Mouse (Mus musculus) bone marrow, adult 2 months (tissue): Measurements from ENCODE around the gene Uba2. TPM values are rescaled to one million over a fixed set of nuclear protein-coding genes. Genes with fewer than 3 reads are reported as not detected.

ENCODE experiments used
- H3K27ac ChIP-seq: fragments of 200-500 bp; 2 replicates; pipeline ENCODE4 v1.5.1; 2012; ENCODE audit warnings: low read depth, mild to moderate bottlenecking, control low read depth, inconsistent platforms, low read length; ENCODE audit not compliant: control insufficient read depth, poor library complexity, insufficient read depth
- H3K4me1 ChIP-seq: fragments of 200-500 bp; 2 replicates; pipeline ENCODE4 v1.6.1; 2011; ENCODE audit warnings: low read length; ENCODE audit not compliant: control insufficient read depth, insufficient read depth
- H3K4me3 ChIP-seq: fragments of 200-500 bp; replicated peaks from 2 replicates; pipeline ENCODE3; 2011; ENCODE audit warnings: mild to moderate bottlenecking, low read depth, low read length, control low read depth; ENCODE audit not compliant: control insufficient read depth
- CTCF ChIP-seq: fragments of 200-500 bp; IDR thresholded peaks from 2 replicates; pipeline ENCODE4 v1.5.1; 2011; ENCODE audit warnings: low read length, control low read depth; ENCODE audit not compliant: control insufficient read depth, insufficient read depth
- POLR2A ChIP-seq: fragments of 200-500 bp; IDR thresholded peaks from 2 replicates; pipeline ENCODE4 v1.6.1; 2011; ENCODE audit warnings: low read depth, mild to moderate bottlenecking, control low read depth, low read length, borderline replicate concordance; ENCODE audit not compliant: control insufficient read depth
- WGBS: fragments of 180-500 bp; shearing (Covaris S2); methylation state at CpG from one replicate; pipeline ENCODE4 v1.1.7; 2018; 5-methylcytosine and 5-hydroxymethylcytosine counted together
- polyA plus RNA-seq: library from polyadenylated mRNA; stranded (reverse); fragments of >200 nt; gene quantifications from 2 replicates; pipeline ENCODE4 v1.2.4, GENCODE M21; 2011; ENCODE audit warnings: low replicate concordance; ENCODE audit not compliant: missing spikeins, insufficient read depth, insufficient read length

Gene Uba2
- polyA plus RNA-seq, 1 experiment = 72.5 TPM

- Histone ChIP-seq H3K4me3 (no peak overlapping the region), H3K4me1 (no peaks in the 10 kb centered on the region), H3K27ac (no peak overlapping the region)
- TF ChIP-seq CTCF = no peak
- no peak for TF ChIP-seq POLR2A
- WGBS = 78% methylated on average over 4 of the region's 4 CpGs
Observed at GRCm38 (mm10) chr7:34147193-34147592, 22.2 kb downstream of the Uba2 start.

GRCm38 (mm10) chr7:34141123-34141522 is 28.3 kb downstream of the Uba2 start:
- H3K27ac ChIP-seq = no peak overlapping the region
- no peak for TF ChIP-seq CTCF
- no peak overlapping the region for H3K4me3 ChIP-seq
- no peaks in the 10 kb centered on the region for H3K4me1 ChIP-seq
- 96% methylated on average over 13 of the region's 13 CpGs for WGBS

GRCm38 (mm10) chr7:34139493-34139892 is 29.9 kb downstream of the Uba2 start:
- TF ChIP-seq CTCF (no peak), POLR2A (no peak)
- no peaks in the 10 kb centered on the region for H3K4me1 ChIP-seq
- no peak overlapping the region for H3K27ac ChIP-seq
- WGBS = 80% methylated on average over 6 of the region's 6 CpGs
- no peak overlapping the region for H3K4me3 ChIP-seq

DNA sequence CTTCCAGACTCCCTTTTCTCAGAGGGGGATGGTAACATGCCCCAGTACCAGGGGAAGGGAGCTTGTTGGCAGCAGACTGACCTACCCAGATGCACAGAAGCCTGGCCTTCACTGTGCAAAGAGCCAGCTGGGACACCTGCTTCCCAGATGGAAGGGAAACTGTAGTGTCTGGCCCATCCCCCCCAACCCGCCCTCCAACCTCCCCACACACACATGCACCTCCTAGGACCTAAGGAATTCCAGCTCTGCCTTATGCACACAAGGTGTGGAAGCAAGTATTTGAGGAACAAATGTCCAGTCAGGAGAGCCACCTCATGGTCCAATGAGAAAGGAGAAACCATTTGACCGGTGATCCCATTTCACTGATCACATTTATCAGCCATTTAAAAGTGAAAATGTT is 35.1 kb downstream of the Uba2 start:
- TF ChIP-seq POLR2A (no peak), CTCF (no peak)
- Histone ChIP-seq H3K4me3 (no peak overlapping the region), H3K27ac (no peak overlapping the region), H3K4me1 (no peaks in the 10 kb centered on the region)
- 78% methylated on average over 2 of the region's 2 CpGs for WGBS

DNA sequence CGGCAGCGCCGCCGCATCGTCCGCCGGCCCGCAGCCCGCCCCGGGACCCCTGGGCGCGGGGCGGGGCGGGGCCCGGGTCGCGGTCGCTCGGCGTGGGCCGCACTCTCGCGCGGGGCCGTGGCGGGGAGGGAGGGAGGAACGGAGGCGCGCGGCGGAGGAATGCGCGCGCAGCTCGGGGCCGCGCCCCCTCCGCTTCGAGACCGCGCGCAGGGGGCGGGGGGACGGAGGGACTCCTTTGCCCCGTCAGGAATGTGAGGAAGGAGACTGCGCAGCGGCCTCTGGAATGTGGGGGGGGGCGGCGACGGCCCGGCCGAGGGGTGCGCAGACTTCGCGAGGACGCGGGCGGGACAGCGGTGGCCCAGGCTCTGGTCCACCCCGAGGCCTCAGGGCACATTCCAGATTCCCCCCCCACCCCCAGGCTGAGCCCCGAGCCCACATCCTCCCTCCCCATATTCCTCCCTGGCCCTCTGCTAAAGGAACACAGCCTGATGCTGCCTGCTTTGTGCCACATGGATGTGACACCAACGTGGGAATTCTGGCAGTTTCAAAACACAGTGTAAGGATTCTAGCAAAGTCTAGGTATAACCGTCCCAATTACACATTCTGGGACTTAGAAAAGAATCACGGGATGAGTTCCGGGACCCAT is 36.2 kb downstream of the Uba2 start, which contains the start of gene Wtip:
TSS of gene Wtip (minus strand) at position 152 of the 646 bp plus-strand sequence.
- H3K4me3 ChIP-seq = no peak within 1 kb of the TSS
- WGBS = 13% methylated on average over 60 of the region's 65 CpGs
- H3K27ac ChIP-seq = no peak within 1 kb of the TSS; the same call in 1 of the 2 replicates

DNA sequence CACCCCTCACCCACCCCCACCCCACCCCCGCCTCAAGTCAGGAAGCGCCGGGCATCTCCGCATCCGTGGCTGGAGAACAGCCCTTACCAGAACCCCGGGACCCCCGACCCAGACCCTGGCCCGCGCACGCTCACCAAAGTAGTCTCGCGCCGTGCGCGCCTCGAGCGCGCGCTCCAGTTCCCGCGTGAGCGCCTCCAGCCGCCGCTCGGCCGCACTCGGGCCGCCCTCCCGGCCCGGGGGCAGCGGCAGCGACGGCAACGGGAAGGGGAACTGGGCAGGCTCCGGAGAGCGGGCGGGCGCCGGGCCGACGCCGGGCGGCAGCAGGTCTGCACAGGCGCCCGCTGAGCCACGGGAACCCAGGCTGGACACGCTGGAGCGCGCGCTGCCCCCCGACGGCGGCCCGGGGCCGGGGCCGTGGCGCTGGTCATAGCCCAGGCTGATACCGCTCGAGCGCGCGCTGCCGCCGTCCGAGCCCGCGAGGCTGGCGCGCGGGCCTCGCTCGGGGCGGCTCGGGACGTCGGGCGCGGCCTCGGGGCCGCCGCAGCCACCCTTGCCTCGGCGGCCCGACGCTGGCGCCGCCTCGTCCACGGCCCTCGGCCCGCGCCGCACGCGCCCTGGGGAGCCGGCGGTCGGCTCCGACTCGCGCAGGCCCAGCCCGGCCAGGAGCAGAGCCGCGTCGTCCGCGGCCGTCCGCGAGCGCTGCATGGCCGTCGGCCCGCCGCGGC is 36.9 kb downstream of the Uba2 start:
- Histone ChIP-seq H3K4me1 (no peaks in the 10 kb centered on the region), H3K4me3 (no peak overlapping the region), H3K27ac (no peak overlapping the region; the same call in 1 of the 2 replicates)
- TF ChIP-seq POLR2A (no peak), CTCF (no peak)
- 7% methylated on average over 115 of the region's 116 CpGs for WGBS

More for the DNA sequence above, 36.2 kb downstream of the Uba2 start, which contains the start of gene Wtip:
- TF ChIP-seq POLR2A = no peak
- TF ChIP-seq CTCF = no peak
- H3K4me1 ChIP-seq = no peaks in the 10 kb centered on the region

DNA sequence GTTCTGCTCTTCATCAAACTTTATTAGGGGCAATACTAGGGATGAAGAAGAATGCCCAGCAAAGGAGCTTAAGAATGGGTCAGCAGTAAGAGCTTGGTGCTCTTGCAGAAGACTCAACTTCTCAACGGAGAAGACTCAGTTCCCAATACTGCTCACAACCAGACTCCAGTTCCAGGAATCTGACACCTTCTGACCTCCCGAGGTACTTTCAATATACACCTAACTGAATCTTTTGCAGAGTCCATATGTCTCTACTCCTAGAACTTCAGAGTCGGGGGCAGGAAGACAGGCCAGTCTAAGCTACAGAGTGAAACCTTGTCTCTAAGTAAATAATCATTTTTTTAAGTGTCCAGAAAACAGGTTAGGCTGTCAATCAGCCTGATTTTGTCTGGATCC is 37.4 kb downstream of the Uba2 start:
- Histone ChIP-seq H3K27ac (no peak overlapping the region), H3K4me3 (no peak overlapping the region), H3K4me1 (no peaks in the 10 kb centered on the region)
- no peak for TF ChIP-seq POLR2A
- no peak for TF ChIP-seq CTCF
- 23% methylated on average over 3 of the region's 3 CpGs for WGBS

GRCm38 (mm10) chr7:34131118-34131517 is 38.3 kb downstream of the Uba2 start:
- H3K4me1 ChIP-seq = no peaks in the 10 kb centered on the region
- 59% methylated on average over 3 of the region's 3 CpGs for WGBS
- no peak overlapping the region for H3K27ac ChIP-seq
- no peak overlapping the region for H3K4me3 ChIP-seq
- TF ChIP-seq CTCF (no peak), POLR2A (no peak)
